In genomic region chr1:151939987-151940386, GRCm38 (mm10) we compare ENCODE assay signal across 19 mouse cellular contexts.
A peak's percentile ranks its signal among the peaks of the same experiment; 100 is the strongest.
DNase-seq lines count a peak whose midpoint lies in the region; ATAC-seq and TF ChIP-seq lines count a peak whose summit lies in the region.
"Had no signal": no experiment of that assay in that cellular context is flagged by ENCODE, and none has a peak within 500 bp of the region (broad histone marks: within the 10 kb centered on the region; RNA-seq: fewer than 3 reads in every experiment).

No protein-coding gene starts in this region.

- no peak for DNase-seq in heart, embryonic 10.5 days (ENCODE audit: low spot score)
- no peak for DNase-seq in heart, postnatal 36 days
- no peak for DNase-seq in heart, postnatal 0 days (ENCODE audit: low spot score)
- no peak for DNase-seq in heart, adult 2 months
- no peak for DNase-seq in thymus, adult 18-20 months
- DNase-seq: cerebellum, postnatal 36 days; kidney, adult 2 months; kidney, postnatal 10 days; lung, adult 2 months; lung, postnatal 4 days; midbrain, embryonic 14.5 days; thymus, postnatal 25 days had no signal

- H3K9me3 ChIP-seq in heart, embryonic 10.5 days: no peaks in the 10 kb centered on the region
- H3K9me3 ChIP-seq in heart, postnatal 0 days (replicated peaks; ENCODE audit: control insufficient read depth, low read length): no peaks in the 10 kb centered on the region
- H3K9me3 ChIP-seq in megakaryocyte, embryonic 14.5 days: no peaks in the 10 kb centered on the region
- H3K9me3 ChIP-seq: embryonic facial prominence, embryonic 10.5 days had no signal

- no peak for TF ChIP-seq CTCF in heart, postnatal 0 days (IDR thresholded peaks at IDR 0.05; ENCODE audit: low read depth)
- TF ChIP-seq CTCF in heart, adult 2 months (IDR thresholded peaks at IDR 0.05): no peak

- no peak for TF ChIP-seq POLR2A in heart, adult 2 months (IDR thresholded peaks at IDR 0.05; ENCODE audit: insufficient read depth, low read depth, low read length)

- H3K4me2 ChIP-seq in heart, postnatal 0 days (ENCODE audit: low read depth, low read length): peak overlapping the region; percentile 16

- ATAC-seq in heart, postnatal 0 days (ENCODE audit: insufficient read depth, low read depth): no peak
- no peak for ATAC-seq in megakaryocyte, adult 5-6 weeks (ENCODE audit: poor library complexity, severe bottlenecking)
- peak; percentile 42; the same call in 1 of the 2 replicates for ATAC-seq in megakaryocyte-erythroid progenitor cell, adult 5-6 weeks (replicated peaks; ENCODE audit: low FRiP score, low TSS enrichment, poor library complexity, severe bottlenecking)
- ATAC-seq: forebrain, embryonic 14.5 days; hindbrain, embryonic 16.5 days had no signal

- H3K36me3 ChIP-seq in heart, embryonic 10.5 days: no peaks in the 10 kb centered on the region
- H3K36me3 ChIP-seq in heart, postnatal 0 days (replicated peaks; ENCODE audit: control insufficient read depth, insufficient read depth, low read length): no peaks in the 10 kb centered on the region
- H3K36me3 ChIP-seq in heart, adult 2 months (ENCODE audit: control insufficient read depth, insufficient read depth, low read length): no peaks in the 10 kb centered on the region; the same call in 1 of the 2 replicates
- no peaks in the 10 kb centered on the region for H3K36me3 ChIP-seq in megakaryocyte, embryonic 14.5 days (replicated peaks; ENCODE audit: low read length)
- H3K36me3 ChIP-seq: embryonic facial prominence, embryonic 10.5 days had no signal

- H3K27me3 ChIP-seq in heart, embryonic 10.5 days (ENCODE audit: insufficient read depth, poor library complexity, severe bottlenecking): no peaks in the 10 kb centered on the region
- no peaks in the 10 kb centered on the region for H3K27me3 ChIP-seq in heart, postnatal 0 days (ENCODE audit: control insufficient read depth, insufficient read depth, low read length)
- H3K27me3 ChIP-seq in heart, adult 2 months (ENCODE audit: control insufficient read depth, insufficient read depth, low read length): no peaks in the 10 kb centered on the region
- peaks cover 2% of the 10 kb centered on the region for H3K27me3 ChIP-seq in megakaryocyte, embryonic 14.5 days (replicated peaks)

- intact Hi-C loops in heart, postnatal 36 days (cut with DNase I): no loop called here
- intact Hi-C loops in heart, adult 2 months (cut with DNase I): no loop called here

- TF ChIP-seq EP300 in heart, postnatal 0 days (IDR thresholded peaks at IDR 0.05; ENCODE audit: low read depth): no peak
- no peak for TF ChIP-seq EP300 in heart, adult 2 months (IDR thresholded peaks at IDR 0.05; ENCODE audit: insufficient read depth, low read depth, low read length)

- WGBS in heart, embryonic 10.5 days: 20% methylated on average over 8 of the region's 8 CpGs
- WGBS in heart, postnatal 0 days: 37% methylated on average over 8 of the region's 8 CpGs
- 43% methylated on average over 8 of the region's 8 CpGs for WGBS in heart, adult 2 months

- no peaks in the 10 kb centered on the region; the same call in 1 of the 2 replicates for H3K79me2 ChIP-seq in heart, adult 2 months (replicated peaks; ENCODE audit: control insufficient read depth, insufficient read depth, low read length)

- H3K4me1 ChIP-seq in heart, embryonic 10.5 days: peaks cover 57% of the 10 kb centered on the region
- H3K4me1 ChIP-seq in heart, postnatal 0 days (ENCODE audit: control insufficient read depth, insufficient read depth): peaks cover 39% of the 10 kb centered on the region
- peaks cover 8% of the 10 kb centered on the region for H3K4me1 ChIP-seq in heart, adult 2 months (ENCODE audit: control insufficient read depth, insufficient read depth, low read length)
- H3K4me1 ChIP-seq in megakaryocyte, embryonic 14.5 days: peaks cover 84% of the 10 kb centered on the region

- H3K27ac ChIP-seq in heart, embryonic 10.5 days: peak overlapping the region; percentile 56; the same call in 1 of the 2 replicates
- H3K27ac ChIP-seq in heart, postnatal 0 days (ENCODE audit: low read depth): no peak overlapping the region
- H3K27ac ChIP-seq in heart, adult 2 months: no peak overlapping the region

- no peak overlapping the region for H3K9ac ChIP-seq in heart, postnatal 0 days (replicated peaks; ENCODE audit: low read depth, low read length)
- H3K9ac ChIP-seq in heart, adult 2 months (ENCODE audit: low read depth, low read length): no peak overlapping the region

- H3K4me3 ChIP-seq in heart, embryonic 10.5 days: peak overlapping the region; percentile 35; the same call in 1 of the 2 replicates
- H3K4me3 ChIP-seq in heart, postnatal 0 days (ENCODE audit: low read depth, low read length): no peak overlapping the region
- no peak overlapping the region for H3K4me3 ChIP-seq in heart, adult 2 months
- peak overlapping the region; percentile 77 for H3K4me3 ChIP-seq in megakaryocyte, embryonic 14.5 days (replicated peaks)
- H3K4me3 ChIP-seq: embryonic facial prominence, embryonic 10.5 days; myocyte had no signal

Comparison
In these comparisons a context has a peak if more than half of its experiments do, and no peak if none do; other contexts are left out.
1. H3K4me3 ChIP-seq: peak in heart, embryonic 10.5 days (single experiment) and megakaryocyte, embryonic 14.5 days (single experiment); none in heart, postnatal 0 days (single experiment) and heart, adult 2 months (single experiment).